Mouse (Mus musculus): Measurements from ENCODE around the gene Wdr90. TPM values are rescaled to one million over a fixed set of nuclear protein-coding genes. Genes with fewer than 3 reads are reported as not detected.
A peak's percentile ranks its signal among the peaks of the same experiment; 100 is the strongest.

The Wdr90 gene
- total RNA-seq (2014; fragmentation: Nextera tagmentation) (43.3 and 47.4 TPM in 2 replicates), total RNA-seq (2017) (4.6 and 10.0 TPM in 2 replicates)

- peak; percentile 93 for ATAC-seq (replicated peaks; ENCODE audit: low FRiP score, low TSS enrichment, poor library complexity, severe bottlenecking)
These were observed at the start of gene Wdr90 for GRCm38 (mm10) chr17:25860832-25861703. Gene Wdr90, minus strand, starts transcription at chr17:25861501.

- no peak for ATAC-seq (replicated peaks; ENCODE audit: low FRiP score, low TSS enrichment, poor library complexity, severe bottlenecking)
These were observed 46.3 kb upstream of the Wdr90 start for GRCm38 (mm10) chr17:25907640-25908039.

GRCm38 (mm10) chr17:25903061-25903460 is 41.8 kb upstream of the Wdr90 start:
- no peak for ATAC-seq (replicated peaks; ENCODE audit: low FRiP score, low TSS enrichment, poor library complexity, severe bottlenecking)

GRCm38 (mm10) chr17:25900193-25900592 is 38.9 kb upstream of the Wdr90 start:
- no peak for ATAC-seq (replicated peaks; ENCODE audit: low FRiP score, low TSS enrichment, poor library complexity, severe bottlenecking)

GRCm38 (mm10) chr17:25895891-25896290 is 34.6 kb upstream of the Wdr90 start:
- ATAC-seq (replicated peaks; ENCODE audit: low FRiP score, low TSS enrichment, poor library complexity, severe bottlenecking): no peak

- no peak for ATAC-seq (replicated peaks; ENCODE audit: low FRiP score, low TSS enrichment, poor library complexity, severe bottlenecking)
These were observed 34.1 kb upstream of the Wdr90 start for GRCm38 (mm10) chr17:25895415-25895814.

GRCm38 (mm10) chr17:25893975-25894617 is 32.8 kb upstream of the Wdr90 start:
- ATAC-seq (replicated peaks; ENCODE audit: low FRiP score, low TSS enrichment, poor library complexity, severe bottlenecking): peak; percentile 90

GRCm38 (mm10) chr17:25888837-25889236 is 27.5 kb upstream of the Wdr90 start:
- no peak for ATAC-seq (replicated peaks; ENCODE audit: low FRiP score, low TSS enrichment, poor library complexity, severe bottlenecking)

- no peak for ATAC-seq (replicated peaks; ENCODE audit: low FRiP score, low TSS enrichment, poor library complexity, severe bottlenecking)
These were observed 26.2 kb upstream of the Wdr90 start for GRCm38 (mm10) chr17:25887467-25887866.

GRCm38 (mm10) chr17:25886806-25887205 is 25.5 kb upstream of the Wdr90 start:
- ATAC-seq (replicated peaks; ENCODE audit: low FRiP score, low TSS enrichment, poor library complexity, severe bottlenecking): no peak

GRCm38 (mm10) chr17:25885636-25886035 is 24.3 kb upstream of the Wdr90 start:
- ATAC-seq (replicated peaks; ENCODE audit: low FRiP score, low TSS enrichment, poor library complexity, severe bottlenecking): peak; percentile 54

- ATAC-seq (replicated peaks; ENCODE audit: low FRiP score, low TSS enrichment, poor library complexity, severe bottlenecking): no peak
These were observed 22.5 kb upstream of the Wdr90 start for GRCm38 (mm10) chr17:25883824-25884223.

- ATAC-seq (replicated peaks; ENCODE audit: low FRiP score, low TSS enrichment, poor library complexity, severe bottlenecking): no peak
These were observed 22.0 kb upstream of the Wdr90 start for GRCm38 (mm10) chr17:25883268-25883667.

GRCm38 (mm10) chr17:25882306-25882705 is 21.0 kb upstream of the Wdr90 start:
- ATAC-seq (replicated peaks; ENCODE audit: low FRiP score, low TSS enrichment, poor library complexity, severe bottlenecking): peak; percentile 43; the same call in 1 of the 2 replicates

GRCm38 (mm10) chr17:25881691-25882090 is 20.4 kb upstream of the Wdr90 start:
- ATAC-seq (replicated peaks; ENCODE audit: low FRiP score, low TSS enrichment, poor library complexity, severe bottlenecking): no peak

- ATAC-seq (replicated peaks; ENCODE audit: low FRiP score, low TSS enrichment, poor library complexity, severe bottlenecking): no peak
These were observed 19.8 kb upstream of the Wdr90 start for GRCm38 (mm10) chr17:25880913-25881641.

GRCm38 (mm10) chr17:25880196-25880910 is 19.1 kb upstream of the Wdr90 start, which contains the start of gene Wfikkn1:
Gene Wfikkn1, minus strand, starts transcription at chr17:25880858.
- no peak for ATAC-seq (replicated peaks; ENCODE audit: low FRiP score, low TSS enrichment, poor library complexity, severe bottlenecking)

GRCm38 (mm10) chr17:25879750-25880149 is 18.4 kb upstream of the Wdr90 start:
- no peak for ATAC-seq (replicated peaks; ENCODE audit: low FRiP score, low TSS enrichment, poor library complexity, severe bottlenecking)

- ATAC-seq (replicated peaks; ENCODE audit: low FRiP score, low TSS enrichment, poor library complexity, severe bottlenecking): no peak
These were observed 18.0 kb upstream of the Wdr90 start for GRCm38 (mm10) chr17:25879261-25879660.

Data from megakaryocyte-erythroid progenitor cell, adult 5-6 weeks (primary cell).